Mouse (Mus musculus) cerebellum, postnatal 36 days (tissue): Measurements from ENCODE around the gene Mapk8ip3.
A peak's percentile ranks its signal among the peaks of the same experiment; 100 is the strongest.

Experiments used
- DNase-seq, 2 experiments: peaks; one replicate each; pipeline ENCODE4 v3.0.0; 2021 to 2022; ENCODE audit warnings: mixed read lengths in 2 of 2

Gene Mapk8ip3

DNA sequence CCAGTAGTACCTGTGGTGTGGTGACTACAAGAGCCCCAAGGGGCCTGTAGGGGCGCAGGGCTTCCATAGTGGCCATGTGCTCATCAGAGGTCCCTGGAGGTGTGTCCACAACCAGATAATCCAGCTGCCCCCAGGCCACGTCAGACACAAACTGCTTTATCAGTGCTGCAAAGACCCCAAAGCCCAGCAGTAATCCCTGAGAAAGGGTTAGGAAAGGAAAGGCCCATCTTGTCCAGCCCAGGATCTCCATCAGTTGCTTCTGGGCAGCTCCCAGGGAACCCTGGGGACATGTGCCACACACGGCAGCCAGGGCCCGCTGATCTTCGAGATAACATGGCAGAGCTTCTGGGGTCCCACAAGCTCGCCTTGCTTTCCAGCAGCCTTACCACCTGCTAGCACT lies 52.4 kb downstream of the Mapk8ip3 start:
- DNase-seq = no peak

DNA sequence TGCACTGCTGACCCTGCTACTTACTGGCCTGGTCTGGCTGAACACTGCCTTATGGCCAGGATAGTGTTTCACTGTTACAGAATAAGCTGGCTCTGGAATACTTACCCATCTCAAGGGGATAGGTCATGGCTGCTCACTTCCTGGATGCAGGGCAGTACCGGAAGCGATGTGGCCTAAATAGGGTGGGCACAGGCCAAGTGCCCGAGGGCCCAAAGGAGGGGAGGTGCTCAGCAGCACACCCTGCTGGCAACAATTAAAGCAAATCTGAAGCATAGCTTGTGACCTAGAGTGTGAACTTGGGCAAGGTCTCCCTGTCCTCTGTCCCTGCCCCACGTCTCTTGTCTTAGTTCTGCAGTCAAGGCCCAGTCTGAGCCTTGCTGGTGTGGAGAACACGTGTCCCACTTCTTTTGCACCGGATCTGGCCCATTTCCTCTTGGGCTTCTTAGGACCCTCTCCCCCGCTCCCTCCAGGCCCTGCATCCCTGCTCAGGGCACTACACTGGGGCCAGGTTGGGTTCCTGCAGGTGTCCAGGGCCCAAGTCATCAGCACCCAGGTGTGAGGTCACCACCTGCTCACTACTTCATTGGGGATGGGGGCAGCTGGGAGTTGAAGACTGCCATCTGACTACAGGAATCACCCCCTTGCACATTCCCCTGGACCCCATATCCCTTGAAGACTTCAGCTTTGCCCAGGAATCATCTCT lies 54.9 kb downstream of the Mapk8ip3 start:
- DNase-seq = no peak

DNA sequence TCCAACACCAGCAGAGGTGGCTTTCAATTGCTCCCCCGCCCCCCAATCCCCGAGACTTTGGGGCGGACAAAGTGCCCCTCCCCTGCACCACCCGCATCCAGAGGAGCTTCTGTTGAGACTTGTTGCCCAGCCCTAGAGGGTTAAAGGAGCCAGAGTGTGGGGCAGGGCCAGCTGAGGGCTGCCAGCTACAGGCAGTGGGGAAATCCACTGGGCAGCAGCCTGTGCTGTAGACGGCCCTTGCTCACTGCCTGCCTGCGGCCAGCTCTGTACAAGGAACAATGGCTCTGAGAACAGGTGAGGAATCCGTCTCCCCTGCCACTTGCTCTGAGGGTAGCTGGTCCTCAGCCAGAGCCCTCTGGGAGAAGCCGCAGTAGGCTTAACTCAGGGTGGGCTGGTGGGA lies 58.2 kb downstream of the Mapk8ip3 start:
- no peak for DNase-seq

DNA sequence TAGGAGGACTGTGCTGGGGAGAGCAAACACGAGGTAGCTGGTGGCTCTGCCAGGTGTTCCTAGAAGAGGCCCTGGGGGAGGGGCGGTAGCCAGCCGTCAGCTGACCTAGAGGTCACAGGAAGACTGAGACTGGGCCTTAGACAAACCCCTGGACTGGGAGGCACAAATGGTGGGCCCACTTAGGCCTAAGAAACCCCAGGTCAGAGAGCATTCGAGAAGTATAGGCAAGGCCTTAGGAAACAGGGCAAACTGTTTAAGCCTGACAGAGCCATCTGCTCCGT lies 58.7 kb downstream of the Mapk8ip3 start:
- no peak for DNase-seq

DNA sequence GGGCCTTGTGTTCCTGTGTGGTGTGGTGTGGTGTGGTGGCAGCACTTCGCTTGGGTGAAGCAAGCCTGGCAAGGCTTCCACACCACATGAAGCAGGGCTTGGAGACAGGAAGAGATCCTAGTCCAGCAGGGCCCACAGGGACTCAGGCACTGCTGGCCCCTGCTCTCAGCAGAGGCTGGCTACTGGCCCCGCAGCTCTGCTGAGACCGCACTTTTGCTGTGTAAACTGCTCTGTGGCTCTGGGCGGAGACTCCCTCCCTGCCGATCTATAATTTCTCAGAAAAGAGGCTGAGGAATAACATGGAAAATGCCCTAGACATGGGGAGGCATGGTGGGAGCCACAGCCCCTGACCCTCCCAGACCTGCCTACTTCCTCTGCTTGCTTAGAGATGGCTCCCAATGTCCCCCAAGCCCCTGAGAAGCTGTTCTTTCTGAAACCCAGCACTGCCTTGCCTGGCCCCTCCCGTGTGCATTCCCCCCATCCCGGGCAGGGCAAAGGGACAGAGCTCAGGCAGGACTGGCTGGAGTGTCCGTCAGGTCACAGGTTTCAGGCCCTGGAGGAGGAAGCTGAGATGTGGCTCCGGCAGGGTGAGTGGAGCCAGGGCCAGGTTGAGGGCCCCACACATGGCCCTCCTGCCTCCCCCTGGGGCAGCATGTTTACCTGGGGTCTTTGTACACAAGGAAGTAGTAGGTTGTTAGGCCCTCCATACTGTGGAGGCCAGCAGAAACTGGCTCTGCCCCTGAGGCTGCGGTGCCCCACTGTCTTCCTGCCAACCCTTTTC lies 59.3 kb downstream of the Mapk8ip3 start:
- DNase-seq = no peak

DNA sequence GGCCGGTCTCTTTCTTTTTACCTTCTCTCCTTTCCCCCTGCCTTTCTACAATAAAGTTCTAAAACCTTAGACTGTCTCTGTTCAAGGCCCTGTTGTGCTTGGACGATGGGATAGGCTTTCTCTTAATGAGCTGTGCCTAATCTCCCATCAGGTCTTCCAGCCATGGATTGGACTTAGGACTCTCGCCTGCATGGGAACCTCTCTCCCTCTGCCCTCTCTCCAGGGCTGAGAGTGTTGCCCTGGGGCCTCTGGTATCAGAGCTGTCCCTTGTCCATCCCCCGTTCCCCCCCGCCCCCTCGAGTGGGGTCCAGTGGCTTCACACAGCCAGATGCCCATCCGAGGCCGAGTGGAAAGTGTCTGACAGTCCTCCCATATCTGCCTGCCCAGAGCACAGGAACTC lies 61.8 kb downstream of the Mapk8ip3 start:
- no peak for DNase-seq

DNA sequence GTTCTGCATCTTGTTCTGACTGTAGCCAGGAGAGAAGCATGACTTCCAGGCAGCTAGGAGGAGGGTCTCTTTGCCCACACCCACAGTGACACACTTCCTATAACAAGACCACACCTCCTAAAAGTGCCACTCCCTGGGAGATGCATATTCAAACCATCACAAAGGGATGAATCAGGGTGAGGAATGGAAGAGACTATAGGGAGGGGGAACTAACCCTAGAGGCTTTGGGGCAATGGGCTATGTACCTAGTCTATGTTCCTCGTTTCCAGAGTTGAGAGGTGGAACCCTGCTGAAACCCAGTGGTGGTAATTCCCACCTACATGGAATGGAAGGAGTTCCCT lies 62.4 kb downstream of the Mapk8ip3 start:
- DNase-seq = no peak

DNA sequence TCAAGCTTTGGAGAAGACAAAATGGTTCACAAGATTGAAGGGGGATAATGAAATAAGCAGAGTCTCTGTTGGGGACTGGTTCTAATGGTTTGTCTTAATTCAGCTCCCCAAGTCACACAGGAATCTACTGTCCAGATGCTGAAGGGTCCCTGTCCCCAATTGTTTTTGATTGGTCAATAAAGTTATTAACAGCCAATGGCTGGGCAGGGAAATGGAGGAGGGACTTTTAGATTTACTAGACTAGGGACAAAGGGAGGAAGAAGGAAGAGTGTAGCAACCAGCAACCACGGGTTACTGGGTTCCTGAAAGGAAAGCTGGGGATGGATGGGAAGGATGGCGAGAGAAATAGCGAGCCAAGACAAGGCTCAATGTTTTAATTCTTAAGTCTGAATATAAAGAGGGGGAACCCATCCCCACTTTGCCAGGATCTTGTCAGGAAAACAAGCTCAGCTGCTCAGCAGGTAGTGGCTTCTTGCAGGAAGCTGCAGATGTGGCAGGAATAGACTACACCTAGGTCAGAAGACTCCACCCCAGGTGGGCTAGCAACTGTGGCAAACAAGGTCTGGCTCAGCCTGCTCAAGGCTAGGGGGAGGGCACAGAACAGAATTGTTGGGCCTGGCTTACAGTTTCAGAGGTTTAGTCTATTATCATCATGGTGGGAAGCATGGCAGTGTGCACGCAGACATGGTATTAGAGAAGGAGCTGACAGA lies 62.9 kb downstream of the Mapk8ip3 start:
- DNase-seq = no peak

DNA sequence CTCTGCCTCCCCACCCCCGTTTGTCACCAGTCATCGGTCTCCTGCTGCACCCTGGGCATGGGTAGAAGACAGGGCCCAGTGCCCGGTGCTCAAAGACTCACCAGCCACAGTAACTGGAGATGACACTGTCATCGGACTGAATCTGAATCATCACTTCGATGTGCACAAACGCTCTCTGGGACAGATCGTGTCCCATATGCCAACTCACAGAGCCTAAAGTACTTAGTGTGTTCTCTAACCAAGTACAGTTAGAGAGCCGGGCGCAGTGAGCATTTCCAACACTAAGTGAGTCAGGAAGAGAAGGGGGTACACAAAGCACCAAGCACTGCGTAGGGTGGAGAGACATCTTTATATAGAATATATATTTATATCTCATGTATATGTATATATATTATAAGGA lies 68.9 kb downstream of the Mapk8ip3 start:
- no peak for DNase-seq

DNA sequence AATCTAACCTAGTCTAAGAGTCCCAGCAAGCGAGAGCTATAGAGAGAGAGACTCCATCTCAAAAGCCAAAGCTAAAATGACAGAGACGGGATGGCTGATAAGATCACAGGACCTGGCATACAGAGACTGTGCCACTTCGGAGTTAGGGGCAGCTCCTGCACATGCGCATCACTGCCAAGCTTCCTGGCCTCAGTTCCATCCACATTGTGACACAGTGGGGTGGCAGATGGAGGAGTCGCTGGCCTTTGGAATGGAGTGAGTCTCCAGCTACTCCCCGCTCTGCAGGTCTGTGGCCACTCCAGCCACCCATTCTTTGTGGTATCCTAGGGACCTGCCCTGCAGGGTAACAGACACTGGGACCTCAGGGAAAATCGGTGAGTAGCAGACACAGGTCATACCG lies 71.0 kb downstream of the Mapk8ip3 start, which contains the start of gene Igfals:
Igfals (plus strand) TSS at position 222 of the 400 bp plus-strand sequence.
- peak; percentile 88 to 89 for DNase-seq

DNA sequence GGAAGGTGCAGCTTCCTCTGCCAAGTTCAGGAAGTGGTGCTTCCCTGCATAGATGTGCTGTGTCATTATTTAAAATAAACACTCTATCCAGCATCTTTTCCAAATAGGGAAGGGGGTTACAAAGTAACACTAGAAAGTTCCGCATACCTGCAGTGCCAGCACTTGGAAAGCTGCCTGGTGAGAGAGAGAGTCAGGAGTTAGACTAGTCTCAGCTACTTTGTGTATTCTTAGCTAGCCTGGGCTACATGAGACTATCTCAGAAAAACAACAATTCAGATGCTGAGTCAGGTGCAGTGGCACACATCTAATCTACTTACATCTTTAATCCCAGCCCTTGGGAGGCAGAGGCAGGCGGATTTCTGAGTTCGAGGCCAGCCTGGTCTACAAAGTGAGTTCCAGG lies 75.0 kb downstream of the Mapk8ip3 start:
- DNase-seq = no peak

DNA sequence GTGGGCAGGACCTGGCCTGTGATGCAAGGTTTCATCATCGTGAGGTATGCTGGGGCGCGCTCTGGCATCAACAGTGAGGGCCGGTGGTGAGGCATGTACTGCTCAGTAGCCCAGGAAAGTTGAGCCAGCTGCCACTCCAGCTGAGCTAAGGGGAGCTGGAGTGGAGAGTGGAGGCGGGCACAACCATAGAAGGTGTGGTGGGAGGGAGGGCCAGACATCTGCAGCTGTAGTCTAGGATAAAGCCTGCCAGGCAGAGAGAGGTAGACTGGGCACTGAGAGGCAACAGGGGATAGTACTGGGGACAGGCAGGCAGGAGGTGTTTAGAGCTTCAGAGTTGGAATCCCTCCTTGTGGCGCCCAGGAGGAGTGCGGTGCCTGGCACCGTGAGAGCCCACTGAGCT lies 76.7 kb downstream of the Mapk8ip3 start:
- no peak for DNase-seq

DNA sequence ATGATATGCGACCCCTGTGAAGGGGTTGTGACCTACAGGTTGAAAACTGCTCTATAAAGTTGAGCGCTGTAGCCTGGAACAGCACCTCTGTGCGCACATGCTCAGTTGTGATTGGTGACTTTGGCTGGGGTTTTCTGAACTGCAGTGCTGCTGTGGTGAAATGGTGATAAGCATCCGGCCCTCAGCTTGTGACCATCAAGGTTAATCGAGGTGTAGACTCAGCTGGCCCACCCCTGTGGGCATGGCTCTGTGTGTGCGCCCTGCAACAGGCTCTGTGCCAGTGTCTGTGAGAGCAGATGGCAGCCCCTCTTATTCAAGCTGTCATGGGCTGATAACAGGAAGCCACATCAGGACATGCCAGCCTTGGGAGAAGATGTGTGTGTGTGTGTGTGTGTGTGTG lies 77.8 kb downstream of the Mapk8ip3 start:
- no peak for DNase-seq

DNA sequence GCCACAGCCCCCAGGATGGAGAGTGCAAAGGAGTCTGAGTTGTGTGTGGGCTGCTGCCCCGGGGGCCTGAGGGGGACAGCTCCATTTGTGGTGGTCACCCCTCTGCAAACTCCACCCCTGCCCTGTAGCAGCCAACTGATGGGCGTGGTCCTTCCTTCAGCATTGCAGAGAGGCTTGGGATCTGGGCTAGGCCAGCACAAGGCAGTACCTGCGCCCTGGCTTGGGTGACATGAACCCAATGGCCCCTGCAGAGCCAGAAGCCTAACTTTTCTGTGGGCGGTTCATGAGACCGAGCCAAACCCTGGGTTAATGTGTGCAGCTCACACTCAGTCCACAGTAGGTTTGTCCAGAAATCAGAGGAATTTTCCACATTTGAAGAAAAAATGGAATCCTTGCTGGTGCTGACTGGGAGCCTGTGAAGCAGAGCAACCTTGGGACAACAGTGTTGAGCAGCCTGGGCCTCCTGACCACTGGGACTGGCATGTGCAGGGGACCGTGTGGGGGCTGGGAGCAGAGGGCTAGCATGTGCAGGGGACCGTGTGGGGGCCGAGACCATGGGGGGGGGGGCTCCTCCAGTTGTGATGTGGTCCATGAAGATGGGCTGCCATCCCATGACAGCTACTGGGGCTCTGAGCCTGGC lies 78.8 kb downstream of the Mapk8ip3 start:
- no peak for DNase-seq

DNA sequence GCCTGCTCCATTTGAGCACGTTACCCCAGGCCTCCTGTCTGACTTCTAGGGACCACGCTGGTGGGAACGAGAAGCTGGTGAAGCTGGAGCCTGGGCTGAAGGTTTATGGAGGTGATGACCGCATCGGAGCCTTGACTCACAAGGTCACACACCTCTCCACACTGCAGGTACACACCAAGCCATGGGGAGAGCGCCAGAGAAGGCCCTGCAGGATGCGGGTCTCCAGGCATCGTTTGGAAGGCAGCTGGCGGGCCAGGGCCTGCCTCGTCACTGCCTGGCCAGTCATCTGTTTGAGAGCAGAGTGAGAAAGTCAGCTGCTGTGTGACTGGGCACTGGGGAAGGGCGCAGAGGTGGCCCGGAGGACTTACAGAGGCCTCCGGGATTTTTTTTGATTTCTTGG lies 80.2 kb downstream of the Mapk8ip3 start:
- no peak for DNase-seq

DNA sequence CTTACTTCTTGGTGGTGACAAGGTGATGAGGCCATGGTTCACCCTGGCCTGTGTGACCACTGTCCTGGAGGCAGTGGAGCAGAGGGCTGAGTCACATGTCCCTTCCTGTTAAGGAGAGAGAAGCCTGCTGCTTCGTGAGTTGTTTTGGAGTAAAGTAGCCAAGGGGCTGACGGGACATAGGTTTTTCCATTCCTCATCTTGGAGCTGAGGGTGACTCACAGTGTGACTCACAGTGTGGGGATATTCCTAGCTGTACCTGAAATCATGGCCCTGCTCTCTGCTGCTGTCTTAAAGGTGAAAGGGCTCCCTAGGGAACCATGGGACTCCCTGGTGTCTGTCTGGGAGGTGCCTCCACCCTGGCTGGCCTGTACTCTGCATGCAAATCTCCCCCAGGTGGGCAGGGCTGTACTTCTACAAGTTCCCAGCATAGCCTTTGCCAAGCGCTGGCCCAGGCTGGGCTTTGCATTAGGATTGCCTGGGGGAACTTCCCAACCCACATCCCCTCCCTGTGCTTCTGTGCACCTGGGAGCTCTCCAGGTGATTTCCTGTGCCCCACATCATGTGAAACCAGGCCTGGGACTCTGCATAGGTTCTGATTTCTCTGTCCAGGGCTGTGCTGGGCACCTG lies 80.8 kb downstream of the Mapk8ip3 start:
- no peak for DNase-seq

DNA sequence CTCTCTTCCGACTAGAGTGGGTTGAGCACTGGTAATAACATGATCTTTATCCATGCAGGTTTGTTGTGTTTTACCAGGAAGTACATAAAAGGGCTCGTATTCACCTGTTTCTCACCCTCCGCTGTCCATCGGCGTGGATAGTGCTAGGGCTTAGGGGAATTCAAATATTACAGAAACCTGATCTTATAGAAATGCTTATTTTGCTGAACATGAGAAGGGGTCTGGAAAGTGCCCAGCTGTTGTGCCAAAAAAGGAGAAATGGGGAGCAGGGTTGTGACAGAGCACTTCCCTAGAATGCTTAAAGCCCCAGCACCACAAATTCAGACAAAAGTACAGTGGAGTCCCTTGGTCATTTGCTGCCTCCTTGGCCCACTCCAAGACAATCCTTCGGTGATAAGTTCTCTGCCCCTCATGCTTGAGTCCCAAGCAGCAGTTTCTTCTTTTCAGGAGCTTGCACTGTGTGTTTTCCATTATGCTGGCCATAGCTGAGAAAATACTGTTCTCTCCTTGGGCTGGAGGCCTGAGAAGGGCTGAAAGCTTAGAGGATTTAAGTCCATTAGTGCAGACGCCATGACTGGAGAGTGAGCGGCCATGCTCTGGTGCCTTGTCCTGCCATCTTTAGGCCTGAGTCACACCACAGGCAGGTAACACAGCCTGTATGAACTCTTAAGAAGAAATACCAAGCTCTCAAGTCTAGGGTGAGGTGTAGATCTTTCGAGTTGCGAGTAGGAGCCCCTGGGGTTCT lies 85.2 kb downstream of the Mapk8ip3 start:
- no peak for DNase-seq

DNA sequence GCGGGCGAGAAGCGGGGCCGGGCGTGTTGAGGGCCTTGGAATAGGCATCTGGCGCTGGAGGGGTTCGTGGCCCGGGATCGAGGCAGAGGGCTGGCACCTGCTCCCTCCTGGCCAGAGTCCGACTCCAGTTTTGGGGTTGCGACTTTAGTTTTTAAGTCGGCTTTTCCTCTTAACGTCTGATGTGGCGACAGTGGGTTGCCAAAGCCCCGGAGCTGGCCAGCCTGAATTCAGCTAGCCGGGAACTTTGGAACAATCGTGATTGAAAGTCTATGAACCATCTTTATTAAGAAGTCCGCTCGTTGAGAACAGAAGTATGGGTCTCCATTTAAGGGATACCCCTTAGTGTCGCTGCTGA lies 86.0 kb downstream of the Mapk8ip3 start:
- no peak for DNase-seq

DNA sequence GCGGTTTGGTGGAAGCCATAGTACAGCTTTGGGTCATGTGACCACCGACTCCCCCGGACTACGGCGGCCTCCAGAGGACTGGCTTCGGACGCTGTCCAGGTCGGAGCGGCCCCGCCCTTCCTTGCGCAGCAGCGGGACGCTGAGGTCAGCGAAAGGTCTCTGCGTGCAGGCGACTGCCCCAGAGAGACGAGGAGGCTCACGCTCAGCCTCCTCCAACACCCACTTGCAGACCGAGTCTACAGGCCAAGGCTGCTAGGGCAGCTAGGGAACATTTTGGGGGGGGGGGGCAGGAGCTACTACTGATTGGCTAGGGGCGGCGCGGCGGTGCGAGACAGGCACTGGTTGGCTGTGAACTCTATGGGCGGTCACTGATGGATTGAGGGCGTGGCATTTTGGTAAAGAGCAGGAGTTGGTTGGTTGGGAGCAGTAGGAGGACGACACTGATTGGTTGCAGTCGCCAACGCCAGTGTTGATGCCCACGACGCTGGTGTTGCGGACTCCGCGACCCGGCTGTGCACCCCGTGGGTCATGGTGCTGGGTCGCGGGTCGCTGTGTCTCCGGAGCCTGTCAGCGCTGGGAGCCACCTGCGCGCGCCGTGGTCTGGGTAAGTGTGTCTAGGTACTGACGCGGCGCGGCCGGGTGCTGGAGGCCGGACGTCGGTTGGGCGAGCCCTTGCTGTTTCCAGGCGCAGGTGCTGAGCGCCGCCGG lies 86.6 kb downstream of the Mapk8ip3 start, which contains the start of gene Fahd1:
Fahd1 (minus strand) TSS at position 300 of the 708 bp plus-strand sequence.
- DNase-seq = peak; percentile 93 to 95

DNA sequence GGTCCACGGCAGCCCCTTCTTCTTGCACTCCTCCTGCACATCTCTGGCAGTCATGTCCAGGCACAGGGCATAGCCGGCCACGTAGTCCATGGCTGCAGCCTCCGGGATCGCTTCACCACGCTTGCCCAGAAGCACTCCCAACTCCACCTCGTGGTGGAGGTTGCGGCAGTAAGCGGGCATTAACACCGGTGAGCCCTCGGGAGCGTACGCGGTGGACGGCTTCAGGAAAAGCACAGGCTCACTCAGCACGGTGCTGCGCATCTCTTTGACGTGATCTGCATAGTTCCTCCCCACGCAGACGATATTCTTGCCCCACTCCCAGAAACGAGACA lies 87.1 kb downstream of the Mapk8ip3 start:
- no peak for DNase-seq

DNA sequence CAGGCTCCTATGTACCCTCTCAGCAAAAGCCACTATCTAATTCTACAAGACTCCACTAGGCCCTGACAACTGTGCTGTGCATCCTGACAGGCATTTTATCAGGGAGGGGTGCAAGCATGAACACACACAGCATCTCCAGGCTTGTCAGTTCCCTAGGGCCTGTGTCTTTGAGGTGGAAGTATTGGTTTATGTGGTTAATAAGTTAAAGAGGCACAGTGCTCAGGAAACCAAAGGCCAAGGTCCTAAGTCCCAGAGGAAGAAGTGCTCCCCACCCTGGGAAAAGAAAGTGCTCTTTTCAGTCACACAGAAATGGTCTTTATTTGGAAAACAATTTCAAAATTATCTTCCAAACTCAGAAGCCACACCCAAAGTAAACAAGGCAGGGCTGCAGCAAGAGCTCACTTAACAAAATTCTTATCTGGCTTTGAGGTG lies 88.2 kb downstream of the Mapk8ip3 start:
- no peak for DNase-seq

DNA sequence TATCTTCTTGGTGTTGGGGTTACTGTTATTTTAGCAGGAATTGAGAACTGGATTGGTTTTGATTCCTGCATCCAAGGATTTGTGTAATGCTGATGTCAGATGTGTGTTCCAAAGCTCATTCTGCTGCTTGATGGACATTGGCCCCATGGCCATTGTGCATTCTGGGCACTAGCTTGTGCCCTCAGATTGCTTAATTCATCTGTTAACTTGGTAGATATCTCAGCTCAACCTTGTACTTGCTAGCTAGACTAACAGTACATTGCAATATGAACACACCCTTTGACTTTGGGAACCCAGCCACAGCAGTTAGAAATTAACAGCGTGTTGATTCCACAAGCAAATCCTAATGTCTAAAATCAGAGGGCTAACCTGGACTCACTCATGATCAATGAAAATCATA lies 89.4 kb downstream of the Mapk8ip3 start:
- DNase-seq = no peak
